Mouse (Mus musculus) liver, adult 10 weeks (tissue): ENCODE results near the gene Calhm1. TPM values are rescaled to one million over a fixed set of nuclear protein-coding genes. Genes with fewer than 3 reads are reported as not detected.

Experiments
- polyA plus RNA-seq: library from polyadenylated mRNA; stranded (reverse); fragments of 350-450 nt; fragmentation: Illumina TruSeq; extraction: RNeasy Lipid Tissue Mini Kit (QIAGEN cat#74804); gene quantifications from one replicate; pipeline ENCODE4 v1.2.3, GENCODE M21; 2014; ENCODE audit warnings: low read depth, low replicate concordance

Gene Calhm1
- not detected for polyA plus RNA-seq

DNA sequence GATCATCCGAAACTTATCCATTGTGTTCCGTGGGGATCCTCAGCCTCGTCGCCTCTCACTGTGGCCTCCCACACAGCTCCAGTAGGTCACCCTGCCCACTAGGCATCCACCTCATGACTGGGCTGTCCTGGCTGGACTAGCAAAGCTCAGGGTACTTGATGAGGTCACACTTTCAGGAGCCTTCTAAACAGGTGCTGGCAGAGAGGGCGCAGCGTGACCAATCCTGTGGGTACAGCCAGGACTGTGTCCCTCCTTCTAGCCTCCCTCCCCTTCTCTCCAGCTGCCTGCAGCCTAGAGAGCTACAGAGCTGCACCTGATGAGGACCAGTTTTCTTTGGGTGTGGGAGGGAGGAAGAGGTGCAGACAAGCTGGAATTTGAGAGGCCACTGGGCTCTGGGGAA lies at the start of gene Calhm1:
Gene Calhm1 (minus strand): TSS at position 101 of the 400 bp plus-strand sequence.

DNA sequence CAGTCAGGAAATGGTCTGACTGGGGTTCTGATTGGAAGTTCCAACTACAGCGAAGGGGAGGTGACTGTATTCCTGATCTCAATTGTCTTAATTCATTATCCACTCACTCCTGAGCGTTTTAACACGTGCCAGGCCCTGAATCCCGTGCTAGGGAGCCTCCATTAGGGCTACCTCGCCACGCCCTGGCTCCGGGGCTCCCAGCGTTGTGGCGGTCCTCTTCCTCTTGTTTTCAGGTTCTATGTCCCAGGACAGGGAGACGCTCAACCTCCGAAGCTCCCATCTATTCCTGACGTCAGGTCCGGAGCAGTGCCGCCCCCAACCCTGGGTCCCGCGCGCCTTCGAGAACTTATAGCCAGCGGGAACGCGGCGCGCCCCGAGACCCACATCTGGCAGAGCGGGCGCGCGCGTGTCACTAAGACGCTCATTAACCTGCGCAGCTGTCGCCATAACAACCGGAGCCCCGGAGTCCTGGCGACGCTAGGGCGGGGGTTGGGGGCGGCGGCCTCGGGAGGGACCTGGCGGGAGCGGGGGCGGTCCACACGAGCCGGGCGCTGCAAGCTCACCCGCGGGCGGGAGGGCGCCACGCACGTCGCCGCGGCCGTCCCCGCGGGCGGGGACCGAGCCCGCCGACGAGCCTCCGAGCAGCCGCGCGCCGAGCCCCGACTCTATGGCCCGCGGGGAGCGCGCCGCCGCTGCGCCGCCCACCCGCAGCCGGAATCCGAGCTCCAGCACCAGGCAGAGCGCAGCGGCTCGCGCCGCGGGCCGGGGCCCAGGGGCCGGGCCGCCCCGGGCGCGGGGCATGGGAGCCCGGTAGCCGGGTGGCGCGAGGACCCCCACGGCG lies 34.6 kb upstream of the Calhm1 start, which contains the start of gene Neurl1a:
Gene Neurl1a (plus strand): TSS at position 390 of the 841 bp plus-strand sequence.

DNA sequence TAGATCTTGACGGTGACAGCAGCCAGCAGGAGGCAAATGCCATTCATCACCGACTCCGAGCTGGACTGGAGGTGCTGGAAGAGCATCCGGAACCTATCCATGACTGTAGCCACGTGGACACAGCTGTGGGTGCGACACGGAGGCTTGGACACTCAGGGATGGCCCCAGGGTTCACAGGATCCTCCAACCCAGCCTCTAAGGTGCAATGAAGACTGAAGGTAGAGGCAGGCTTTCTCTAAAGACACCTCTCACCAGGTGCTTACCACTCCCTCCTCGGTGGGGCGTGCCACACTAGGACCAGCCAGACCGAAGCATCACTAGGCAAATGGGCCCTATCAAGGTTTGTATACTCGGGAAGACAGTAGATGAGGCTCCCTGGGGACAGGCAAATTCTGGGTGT lies 13.6 kb upstream of the Calhm1 start, which contains the start of gene Calhm3:
Gene Calhm3 (minus strand): TSS at position 101 of the 400 bp plus-strand sequence.

DNA sequence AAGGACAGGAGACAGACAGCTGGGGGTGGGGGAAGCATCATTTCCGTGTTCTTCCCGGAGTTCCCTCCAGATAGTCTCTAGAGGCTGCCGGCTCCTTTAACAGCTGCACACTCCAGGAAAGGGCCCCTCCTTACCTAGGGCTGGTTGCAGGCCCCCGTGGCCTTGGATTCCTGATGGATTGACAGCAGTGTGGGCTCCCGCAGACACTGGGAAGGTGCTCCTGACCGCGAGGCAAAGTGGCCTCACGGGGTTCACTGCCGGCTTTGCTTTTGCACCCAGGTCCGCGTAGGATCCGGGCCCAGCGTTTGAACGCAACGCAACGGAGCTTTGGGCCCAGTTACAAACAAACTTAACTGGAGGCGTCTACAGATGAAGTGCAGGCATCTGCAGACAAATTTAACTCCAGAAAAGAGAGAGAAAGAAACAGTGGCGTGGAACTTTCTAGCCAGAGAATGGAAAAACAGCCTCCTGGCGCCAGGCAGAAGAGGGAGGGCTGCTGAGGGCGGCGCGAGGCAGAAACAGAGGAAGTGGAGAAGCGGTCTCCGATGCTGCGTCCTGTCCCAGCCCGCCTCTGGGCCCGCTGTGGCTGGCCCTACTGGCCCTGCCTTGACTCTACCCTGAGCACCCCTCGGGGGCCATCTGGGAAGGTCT lies 6.2 kb downstream of the Calhm1 start, which contains the start of gene Calhm2:
Gene Calhm2 (minus strand): TSS at position 524 of the 651 bp plus-strand sequence.

Other genes with a start within 250 kb of the Calhm1 start
- gene Ina, start 129.6 kb downstream of the Calhm1 start, polyA plus RNA-seq, result not detected
- 19.8 TPM for gene Nt5c2, start 129.1 kb downstream of the Calhm1 start, polyA plus RNA-seq
- 13.2 TPM for gene Pcgf6, start 93.3 kb downstream of the Calhm1 start, polyA plus RNA-seq
- gene Taf5, start 76.5 kb downstream of the Calhm1 start, polyA plus RNA-seq, result 4.6 TPM
- gene Usmg5, start 53.6 kb downstream of the Calhm1 start, polyA plus RNA-seq, result 1,353 TPM
- 1.1 TPM for gene Pdcd11, start 53.5 kb downstream of the Calhm1 start, polyA plus RNA-seq
- 0.24 TPM for gene Calhm2, start 6.0 kb downstream of the Calhm1 start, polyA plus RNA-seq
- gene Calhm3, start 13.5 kb upstream of the Calhm1 start, polyA plus RNA-seq, result not detected
- gene Neurl1a, start 34.6 kb upstream of the Calhm1 start, polyA plus RNA-seq, result not detected